Mouse (Mus musculus): ENCODE data around the gene Lpar6. TPM values are rescaled to one million over a fixed set of nuclear protein-coding genes. Genes with fewer than 3 reads are reported as not detected.
A peak's percentile ranks its signal among the peaks of the same experiment; 100 is the strongest.

The Lpar6 gene
- polyA plus RNA-seq, 1 experiment: 67.6 TPM

GRCm38 (mm10) chr14:73253453-73254251, 16.0 kb downstream of the Lpar6 start:
- H3K27ac ChIP-seq (ENCODE audit: insufficient read depth, low read depth, low read length): peak overlapping the region; percentile 19; the same call in 1 of the 2 replicates
- no peak overlapping the region for H3K4me3 ChIP-seq (ENCODE audit: insufficient read depth, low read length)
- TF ChIP-seq CTCF (IDR thresholded peaks at IDR 0.05; ENCODE audit: low read depth, low read length) (no peak), POLR2A (IDR thresholded peaks at IDR 0.05; ENCODE audit: borderline replicate concordance, low read depth, low read length) (no peak)
- peaks cover 40% of the 10 kb centered on the region for H3K4me1 ChIP-seq (ENCODE audit: control insufficient read depth, insufficient read depth, low read length)

GRCm38 (mm10) chr14:73254412-73254811, 16.7 kb downstream of the Lpar6 start:
- Histone ChIP-seq H3K4me1 (ENCODE audit: control insufficient read depth, insufficient read depth, low read length) (peaks cover 40% of the 10 kb centered on the region), H3K4me3 (ENCODE audit: insufficient read depth, low read length) (no peak overlapping the region)
- no peak for TF ChIP-seq POLR2A (IDR thresholded peaks at IDR 0.05; ENCODE audit: borderline replicate concordance, low read depth, low read length)
- TF ChIP-seq CTCF (IDR thresholded peaks at IDR 0.05; ENCODE audit: low read depth, low read length): no peak

DNA sequence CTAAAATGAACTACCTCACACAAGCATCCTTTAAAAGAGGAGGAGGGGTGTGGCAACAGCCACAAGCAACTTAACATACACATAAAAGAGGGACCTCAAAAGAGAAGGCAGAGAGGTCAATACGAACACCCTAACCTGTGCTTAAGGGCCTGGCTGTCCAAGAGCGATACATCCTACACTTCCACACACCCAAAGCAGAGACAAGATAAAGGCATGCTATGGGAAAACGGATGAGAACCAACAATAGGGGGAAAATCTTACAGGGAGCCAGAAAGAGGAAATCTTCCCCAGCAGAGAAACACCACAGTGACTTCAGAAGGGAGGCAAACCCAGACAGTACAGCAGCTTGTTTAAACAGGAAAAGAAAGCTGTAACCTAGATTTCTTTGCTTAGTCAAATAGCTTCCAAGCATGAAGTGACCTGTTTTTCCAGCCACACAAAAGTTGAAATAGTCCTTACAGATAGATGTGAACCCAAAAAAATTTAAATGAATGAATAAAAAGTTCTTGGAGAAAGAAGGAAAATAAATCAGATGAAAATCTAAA, 17.8 kb downstream of the Lpar6 start:
- Histone ChIP-seq H3K4me1 (ENCODE audit: control insufficient read depth, insufficient read depth, low read length) (peaks cover 40% of the 10 kb centered on the region), H3K4me3 (ENCODE audit: insufficient read depth, low read length) (no peak overlapping the region), H3K27ac (ENCODE audit: insufficient read depth, low read depth, low read length) (no peak overlapping the region)
- TF ChIP-seq CTCF (IDR thresholded peaks at IDR 0.05; ENCODE audit: low read depth, low read length) (no peak), POLR2A (IDR thresholded peaks at IDR 0.05; ENCODE audit: borderline replicate concordance, low read depth, low read length) (no peak)

More at GRCm38 (mm10) chr14:73254412-73254811, 16.7 kb downstream of the Lpar6 start:
- no peak overlapping the region for H3K27ac ChIP-seq (ENCODE audit: insufficient read depth, low read depth, low read length)

DNA sequence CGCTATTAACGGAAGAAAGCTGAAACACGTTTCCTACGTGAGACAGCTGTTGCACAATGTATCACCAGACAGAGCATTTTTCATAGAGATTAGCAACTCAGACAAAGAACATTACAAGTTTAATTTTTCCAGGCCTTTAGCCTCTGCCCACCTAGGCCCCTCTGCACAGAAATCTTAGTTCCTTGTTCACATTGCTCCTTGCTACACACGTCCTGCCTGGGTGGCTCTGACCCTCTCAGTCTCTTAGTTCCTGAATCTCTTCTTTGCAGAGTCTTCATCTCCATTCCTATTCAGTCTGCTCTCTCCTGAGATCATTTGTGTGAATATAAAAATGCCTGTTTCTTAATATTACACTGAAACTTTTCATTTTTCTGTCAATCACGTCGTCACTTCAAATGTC, 19.7 kb downstream of the Lpar6 start:
- Histone ChIP-seq H3K4me3 (ENCODE audit: insufficient read depth, low read length) (no peak overlapping the region), H3K4me1 (ENCODE audit: control insufficient read depth, insufficient read depth, low read length) (peaks cover 39% of the 10 kb centered on the region), H3K27ac (ENCODE audit: insufficient read depth, low read depth, low read length) (no peak overlapping the region)
- TF ChIP-seq POLR2A (IDR thresholded peaks at IDR 0.05; ENCODE audit: borderline replicate concordance, low read depth, low read length) (no peak), CTCF (IDR thresholded peaks at IDR 0.05; ENCODE audit: low read depth, low read length) (no peak)

- Histone ChIP-seq H3K27ac (ENCODE audit: insufficient read depth, low read depth, low read length) (no peak overlapping the region), H3K4me1 (ENCODE audit: control insufficient read depth, insufficient read depth, low read length) (peaks cover 34% of the 10 kb centered on the region), H3K4me3 (ENCODE audit: insufficient read depth, low read length) (no peak overlapping the region)
- TF ChIP-seq POLR2A (IDR thresholded peaks at IDR 0.05; ENCODE audit: borderline replicate concordance, low read depth, low read length) (no peak), CTCF (IDR thresholded peaks at IDR 0.05; ENCODE audit: low read depth, low read length) (no peak)
These were observed 20.5 kb downstream of the Lpar6 start for GRCm38 (mm10) chr14:73258181-73258580.

- Histone ChIP-seq H3K4me1 (ENCODE audit: control insufficient read depth, insufficient read depth, low read length) (peaks cover 13% of the 10 kb centered on the region), H3K27ac (ENCODE audit: insufficient read depth, low read depth, low read length) (no peak overlapping the region), H3K4me3 (ENCODE audit: insufficient read depth, low read length) (no peak overlapping the region)
- TF ChIP-seq POLR2A (IDR thresholded peaks at IDR 0.05; ENCODE audit: borderline replicate concordance, low read depth, low read length) (no peak), CTCF (IDR thresholded peaks at IDR 0.05; ENCODE audit: low read depth, low read length) (no peak)
These were observed 24.5 kb downstream of the Lpar6 start for GRCm38 (mm10) chr14:73262210-73262609.

DNA sequence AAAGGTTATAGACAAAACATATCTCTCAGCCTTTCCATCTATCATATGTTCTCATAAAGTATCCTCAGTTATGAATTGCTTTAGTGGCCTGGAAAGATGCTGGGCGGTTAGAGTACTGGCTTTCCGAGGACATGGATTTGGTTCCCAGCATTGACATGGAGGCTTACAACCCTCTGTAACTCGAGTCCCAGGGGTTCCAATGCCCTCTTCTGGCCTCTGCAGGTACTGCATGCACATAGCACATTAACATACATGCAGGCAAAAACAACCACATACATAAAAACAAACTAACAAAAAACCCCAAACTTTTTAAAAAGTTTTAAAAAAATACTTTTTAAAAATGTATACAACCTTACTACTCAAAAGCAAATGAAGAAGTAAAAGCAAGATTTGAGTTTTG, 28.5 kb downstream of the Lpar6 start:
- no peak overlapping the region for H3K27ac ChIP-seq (ENCODE audit: insufficient read depth, low read depth, low read length)
- TF ChIP-seq CTCF (IDR thresholded peaks at IDR 0.05; ENCODE audit: low read depth, low read length) (0 out of 2 replicates have a peak, but pooled peaks have one; percentile 27), POLR2A (IDR thresholded peaks at IDR 0.05; ENCODE audit: borderline replicate concordance, low read depth, low read length) (no peak)
- peaks cover 3% of the 10 kb centered on the region; the same call in 1 of the 2 replicates for H3K4me1 ChIP-seq (ENCODE audit: control insufficient read depth, insufficient read depth, low read length)
- no peak overlapping the region for H3K4me3 ChIP-seq (ENCODE audit: insufficient read depth, low read length)

DNA sequence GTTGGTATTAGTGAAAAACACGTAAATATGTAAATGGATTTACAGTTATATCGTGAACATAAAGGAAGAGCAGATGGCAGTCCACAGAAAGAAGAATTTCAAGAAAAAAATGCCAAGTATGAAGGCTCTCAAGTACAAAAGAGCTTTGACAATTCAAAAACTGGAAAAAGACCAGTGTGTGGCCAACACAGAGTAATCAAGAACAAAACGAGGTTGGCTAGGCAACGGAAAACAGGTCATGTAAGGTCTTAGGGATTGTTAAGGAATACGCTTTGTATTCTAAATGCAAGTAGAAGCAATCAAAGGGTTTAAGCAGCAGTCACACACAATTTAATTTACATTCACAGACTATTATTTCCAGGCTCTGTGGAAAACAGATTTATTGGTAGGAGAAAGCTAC, 34.1 kb downstream of the Lpar6 start:
- TF ChIP-seq CTCF (IDR thresholded peaks at IDR 0.05; ENCODE audit: low read depth, low read length): no peak
- no peak for TF ChIP-seq POLR2A (IDR thresholded peaks at IDR 0.05; ENCODE audit: borderline replicate concordance, low read depth, low read length)
- Histone ChIP-seq H3K4me1 (ENCODE audit: control insufficient read depth, insufficient read depth, low read length) (peaks cover 3% of the 10 kb centered on the region; the same call in 1 of the 2 replicates), H3K4me3 (ENCODE audit: insufficient read depth, low read length) (no peak overlapping the region), H3K27ac (ENCODE audit: insufficient read depth, low read depth, low read length) (no peak overlapping the region)

DNA sequence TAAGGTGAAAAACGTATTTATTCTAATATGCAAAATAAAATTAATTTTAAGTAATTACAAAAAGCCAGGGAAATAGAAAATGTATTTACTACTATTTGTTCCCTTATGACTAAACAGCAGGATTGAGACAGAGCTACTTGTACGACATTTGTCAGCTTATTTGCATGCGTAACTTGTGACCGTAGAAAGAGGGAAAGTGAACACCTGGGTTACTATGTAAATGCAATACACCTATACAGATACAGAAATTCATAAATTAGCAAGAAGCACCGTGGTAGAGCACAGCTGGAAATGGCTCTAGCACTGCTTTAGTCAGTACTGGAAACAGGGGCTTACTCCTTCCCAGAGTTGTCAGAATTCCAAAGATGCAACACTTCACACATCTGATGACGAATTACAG, 41.4 kb downstream of the Lpar6 start:
- TF ChIP-seq CTCF (IDR thresholded peaks at IDR 0.05; ENCODE audit: low read depth, low read length): no peak
- TF ChIP-seq POLR2A (IDR thresholded peaks at IDR 0.05; ENCODE audit: borderline replicate concordance, low read depth, low read length): no peak
- H3K4me3 ChIP-seq (ENCODE audit: insufficient read depth, low read length): no peak overlapping the region
- no peak overlapping the region for H3K27ac ChIP-seq (ENCODE audit: insufficient read depth, low read depth, low read length)
- 0 out of 2 replicates have a peak, but pooled peaks cover 2% of the 10 kb centered on the region for H3K4me1 ChIP-seq (ENCODE audit: control insufficient read depth, insufficient read depth, low read length)

GRCm38 (mm10) chr14:73280996-73281395, 43.3 kb downstream of the Lpar6 start:
- 0 out of 2 replicates have a peak, but pooled peaks cover 2% of the 10 kb centered on the region for H3K4me1 ChIP-seq (ENCODE audit: control insufficient read depth, insufficient read depth, low read length)
- TF ChIP-seq POLR2A (IDR thresholded peaks at IDR 0.05; ENCODE audit: borderline replicate concordance, low read depth, low read length): no peak
- TF ChIP-seq CTCF (IDR thresholded peaks at IDR 0.05; ENCODE audit: low read depth, low read length): no peak
- H3K4me3 ChIP-seq (ENCODE audit: insufficient read depth, low read length): no peak overlapping the region
- H3K27ac ChIP-seq (ENCODE audit: insufficient read depth, low read depth, low read length): no peak overlapping the region
